Mouse (Mus musculus): ENCODE results near the gene Hist1h3e.

DNA sequence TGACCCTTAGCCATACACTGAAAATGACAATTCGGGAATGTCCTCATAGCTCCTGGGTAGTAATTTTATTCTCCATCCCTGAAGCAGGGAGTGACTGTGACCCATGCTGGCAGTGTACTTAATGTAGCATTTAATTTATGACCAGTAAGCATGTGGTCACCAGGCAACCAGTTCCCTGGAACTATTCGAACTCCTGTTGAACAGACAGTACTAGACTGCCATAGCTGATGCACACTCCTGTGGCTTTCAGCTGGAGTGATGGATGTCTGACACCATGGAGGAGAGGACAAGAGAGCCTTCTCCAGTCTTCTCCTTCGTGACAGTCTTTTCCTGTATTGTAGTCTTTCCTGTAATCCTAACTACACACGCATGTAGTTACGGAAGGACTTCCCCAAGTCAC lies 33.2 kb downstream of the Hist1h3e start:
- TF ChIP-seq POLR2A (IDR thresholded peaks at IDR 0.05; ENCODE audit: control insufficient read depth, extremely low read depth, insufficient read depth, low read length, poor library complexity) (no peak), CTCF (IDR thresholded peaks at IDR 0.05; ENCODE audit: borderline replicate concordance, control insufficient read depth, extremely low read depth, insufficient read depth, low read length, poor library complexity) (no peak)

Measured in thymus, adult 2 months (tissue).